Mouse (Mus musculus) ES-CJ7 (cell line): ENCODE measurements around the gene Vmn1r95.
"Not testable (repeated sequence)": the region's sequence is repeated elsewhere in the genome, so short reads cannot be mapped to it uniquely, and the experiment has no call there.

ENCODE experiments used
- DNase-seq: peaks from one replicate; pipeline ENCODE4 v3.0.0; 2011; ENCODE audit warnings: low read depth, low spot score

Gene Vmn1r95

DNA sequence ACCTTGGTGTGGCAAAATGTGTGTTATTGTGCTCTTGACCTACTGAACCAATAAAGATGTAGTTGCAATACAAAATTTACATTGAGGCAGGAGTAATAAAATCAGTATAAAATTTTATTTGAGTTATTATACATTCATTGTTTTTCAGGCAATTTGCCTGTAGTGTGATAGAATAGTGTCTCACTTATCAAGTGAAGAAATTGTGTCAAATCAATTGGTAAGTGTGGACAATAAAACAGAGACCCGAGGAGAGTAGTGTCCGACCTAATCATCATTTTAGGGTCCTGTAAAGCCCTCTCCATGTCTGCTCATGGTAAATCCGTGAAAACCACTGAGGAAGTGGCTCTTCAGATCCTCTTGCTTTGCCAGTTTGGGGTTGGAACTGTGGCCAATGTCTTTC is at the start of gene Vmn1r95:
Gene Vmn1r95, plus strand, starts transcription at position 301 of the 400 bp plus-strand sequence.
- DNase-seq = not testable (repeated sequence)

DNA sequence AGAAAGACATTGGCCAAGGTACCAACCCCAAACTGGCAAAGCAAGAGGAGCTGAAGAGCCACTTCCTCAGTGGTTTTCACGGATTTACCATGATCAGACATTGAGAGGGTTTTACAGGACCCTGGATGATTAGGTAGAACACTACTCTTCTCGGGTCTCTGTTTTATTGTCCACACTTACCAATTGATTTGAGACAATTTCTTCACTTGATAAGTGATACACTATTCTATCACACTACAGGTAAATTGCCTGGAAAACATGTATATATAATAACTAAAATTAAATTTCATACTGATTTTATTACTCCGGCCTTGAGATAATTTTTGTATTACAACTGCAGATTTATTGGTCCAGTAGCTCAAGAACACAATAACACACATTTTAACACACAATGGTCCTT is 25.2 kb upstream of the Vmn1r95 start, which contains the start of gene Vmn1r94:
Gene Vmn1r94, minus strand, starts transcription at position 101 of the 400 bp plus-strand sequence.
- not testable (repeated sequence) for DNase-seq

DNA sequence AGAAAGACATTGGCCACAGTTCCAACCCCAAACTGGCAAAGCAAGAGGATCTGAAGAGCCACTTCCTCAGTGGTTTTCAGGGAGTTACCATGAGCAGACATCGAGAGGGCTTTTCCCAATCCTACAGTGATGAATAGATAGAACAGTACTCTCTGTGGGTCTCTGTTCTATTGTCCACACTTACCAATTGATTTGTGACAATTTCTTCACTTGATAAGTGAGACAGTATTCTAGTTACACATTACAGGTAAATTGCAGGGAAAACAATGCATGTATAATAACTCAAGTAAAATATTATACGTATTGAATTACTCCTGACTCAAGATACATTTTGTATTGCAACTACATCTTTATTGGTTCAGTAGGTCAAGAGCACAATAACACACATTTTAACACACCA is 12.0 kb downstream of the Vmn1r95 start, which contains the start of gene Gm6164:
Gene Gm6164, minus strand, starts transcription at position 101 of the 400 bp plus-strand sequence.
- DNase-seq = not testable (repeated sequence)

GRCm38 (mm10) chr7:20233728-20234127 is 40.2 kb downstream of the Vmn1r95 start, which contains the start of gene Gm4498:
TSS of gene Gm4498 (minus strand) at chr7:20233828.
- not testable (repeated sequence) for DNase-seq
